Mouse (Mus musculus) bone marrow, adult 2 months (tissue): Measurements from ENCODE around the gene Fgf4.

ENCODE experiments used
- CTCF ChIP-seq: fragments of 200-500 bp; IDR thresholded peaks from 2 replicates; pipeline ENCODE4 v1.5.1; 2011; ENCODE audit warnings: low read length, control low read depth; ENCODE audit not compliant: control insufficient read depth, insufficient read depth
- POLR2A ChIP-seq: fragments of 200-500 bp; IDR thresholded peaks from 2 replicates; pipeline ENCODE4 v1.6.1; 2011; ENCODE audit warnings: low read depth, mild to moderate bottlenecking, control low read depth, low read length, borderline replicate concordance; ENCODE audit not compliant: control insufficient read depth

GRCm38 (mm10) chr7:144874226-144874625, 27.1 kb downstream of the Fgf4 start:
- TF ChIP-seq CTCF, result no peak
- TF ChIP-seq POLR2A, result no peak
